Mouse (Mus musculus): ENCODE results near the gene Dab2ip.

GRCm38 (mm10) chr2:35680833-35681232 lies 122.8 kb downstream of the Dab2ip start:
- no peak for TF ChIP-seq POLR2A (IDR thresholded peaks at IDR 0.05; ENCODE audit: control insufficient read depth, low read depth, low read length)
- no peak for TF ChIP-seq CTCF (IDR thresholded peaks at IDR 0.05; ENCODE audit: control insufficient read depth, insufficient read depth, insufficient replicate concordance, low read depth, low read length)

Data from testis, adult 2 months (tissue).